Mouse (Mus musculus) G1E (cell line): Measurements from ENCODE around the gene Wnt10b. TPM values are rescaled to one million over a fixed set of nuclear protein-coding genes. Genes with fewer than 3 reads are reported as not detected.
"Not testable (repeated sequence)": the region's sequence is repeated elsewhere in the genome, so short reads cannot be mapped to it uniquely, and the experiment has no call there.

ENCODE experiments used
- ATAC-seq: 2 replicates; pipeline ENCODE4 v1.8.0; 2016; ENCODE audit warnings: mild to moderate bottlenecking; ENCODE audit not compliant: insufficient number of reproducible peaks, poor library complexity, low FRiP score, severe bottlenecking; ENCODE audit errors: extremely low read depth
- DNase-seq: peaks from one replicate; pipeline ENCODE4 v3.0.0; 2012; ENCODE audit warnings: low spot score
- H3K27me3 ChIP-seq: 2 replicates; pipeline ENCODE4 v1.6.1; 2012; ENCODE audit warnings: mild to moderate bottlenecking, low read length, inconsistent platforms; ENCODE audit not compliant: insufficient read depth
- H3K36me3 ChIP-seq: replicated peaks from 2 replicates; pipeline ENCODE3; 2012; ENCODE audit warnings: mild to moderate bottlenecking, inconsistent platforms
- H3K4me1 ChIP-seq: 2 replicates; pipeline ENCODE4 v1.6.1; 2012; ENCODE audit warnings: low read depth, low read length, inconsistent platforms, mixed read lengths; ENCODE audit not compliant: insufficient read depth
- H3K4me3 ChIP-seq: 2 replicates; pipeline ENCODE4 v1.5.1; 2012; ENCODE audit warnings: low read depth, mild to moderate bottlenecking, inconsistent platforms, low read length, moderate library complexity, mixed read lengths
- H3K9me3 ChIP-seq: replicated peaks from 2 replicates; pipeline ENCODE4 v1.6.1; 2012; ENCODE audit warnings: inconsistent platforms
- CTCF ChIP-seq: IDR thresholded peaks from 2 replicates; pipeline ENCODE4 v1.5.1; 2012; ENCODE audit warnings: low read depth, low read length, inconsistent platforms, mixed read lengths
- GATA1 ChIP-seq: IDR thresholded peaks from 2 replicates; pipeline ENCODE4 v1.6.1; 2012; ENCODE audit warnings: borderline replicate concordance, low read length, inconsistent platforms, mixed read lengths
- GATA2 ChIP-seq: IDR thresholded peaks from 2 replicates; pipeline ENCODE4 v1.6.1; 2012; ENCODE audit warnings: low read depth, low read length, inconsistent platforms, borderline replicate concordance
- POLR2AphosphoS5 ChIP-seq: IDR thresholded peaks from 2 replicates; pipeline ENCODE4 v1.6.1; 2012; ENCODE audit warnings: low read depth, low read length, inconsistent platforms; ENCODE audit not compliant: insufficient replicate concordance
- TAL1 ChIP-seq: conservative IDR thresholded peaks from 2 replicates; pipeline ENCODE4 v1.6.1; 2012; ENCODE audit warnings: low read depth, low read length, inconsistent platforms, mixed read lengths
- polyA plus RNA-seq: library from polyadenylated mRNA; stranded (reverse); fragments of >175 nt; gene quantifications from 2 replicates; pipeline ENCODE4 v1.2.3, GENCODE M21; 2012
- total RNA-seq, 2 experiments: library from RNA; stranded (forward) in 1 of 2; stranded (reverse) in 1 of 2; fragments of 200-1000 nt in 1 of 2; fragments of >200 nt in 1 of 2; fragmentation: Nextera tagmentation in 1 of 2; gene quantifications; 2 replicates each; pipeline ENCODE4 v1.2.3; 2014 to 2017

The Wnt10b gene
- total and polyA plus RNA-seq, 3 experiments: 0.05 to 0.27 TPM; not detected in 1

GRCm38 (mm10) chr15:98818171-98818570 is 40.2 kb upstream of the Wnt10b start:
- ATAC-seq (no peak), DNase-seq (no peak)
- peaks cover 8% of the 10 kb centered on the region for H3K4me1 ChIP-seq
- H3K27me3 ChIP-seq: no peaks in the 10 kb centered on the region
- no peak for TF ChIP-seq GATA2
- TF ChIP-seq GATA1: no peak
- no peak for TF ChIP-seq TAL1
- H3K36me3 ChIP-seq: peaks cover 95% of the 10 kb centered on the region
- no peaks in the 10 kb centered on the region for H3K9me3 ChIP-seq
- no peak overlapping the region for H3K4me3 ChIP-seq

GRCm38 (mm10) chr15:98812741-98813424 is 34.9 kb upstream of the Wnt10b start:
- H3K4me1 ChIP-seq: peaks cover 24% of the 10 kb centered on the region
- H3K27me3 ChIP-seq: peaks cover 17% of the 10 kb centered on the region
- TF ChIP-seq CTCF: no peak
- no peak for TF ChIP-seq TAL1
- no peak for TF ChIP-seq GATA2
- TF ChIP-seq GATA1: no peak
- TF ChIP-seq POLR2AphosphoS5: no peak
- H3K36me3 ChIP-seq: peaks cover 83% of the 10 kb centered on the region
- ATAC-seq (no peak), DNase-seq (no peak)
- no peaks in the 10 kb centered on the region for H3K9me3 ChIP-seq
- no peak overlapping the region for H3K4me3 ChIP-seq

DNA sequence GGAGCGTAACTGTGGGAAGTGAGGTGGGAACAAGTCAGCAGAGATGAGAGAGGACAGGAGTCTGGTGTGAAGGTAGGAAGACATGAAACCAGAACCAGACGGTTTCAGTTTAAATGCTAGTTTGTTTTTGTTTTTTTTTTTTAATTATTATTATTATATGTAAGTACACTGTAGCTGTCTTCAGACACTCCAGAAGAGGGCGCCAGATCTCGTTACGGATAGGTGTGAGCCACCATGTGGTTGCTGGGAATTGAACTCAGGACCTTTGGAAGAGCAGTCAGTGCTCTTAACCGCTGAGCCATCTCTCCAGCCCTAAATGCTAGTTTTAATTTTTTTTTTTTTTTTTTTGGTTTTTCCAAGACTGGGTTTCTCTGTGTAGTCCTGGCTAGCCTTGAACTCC is 32.3 kb upstream of the Wnt10b start:
- peaks cover 44% of the 10 kb centered on the region for H3K27me3 ChIP-seq
- H3K36me3 ChIP-seq: peaks cover 59% of the 10 kb centered on the region
- not testable (repeated sequence) for DNase-seq

DNA sequence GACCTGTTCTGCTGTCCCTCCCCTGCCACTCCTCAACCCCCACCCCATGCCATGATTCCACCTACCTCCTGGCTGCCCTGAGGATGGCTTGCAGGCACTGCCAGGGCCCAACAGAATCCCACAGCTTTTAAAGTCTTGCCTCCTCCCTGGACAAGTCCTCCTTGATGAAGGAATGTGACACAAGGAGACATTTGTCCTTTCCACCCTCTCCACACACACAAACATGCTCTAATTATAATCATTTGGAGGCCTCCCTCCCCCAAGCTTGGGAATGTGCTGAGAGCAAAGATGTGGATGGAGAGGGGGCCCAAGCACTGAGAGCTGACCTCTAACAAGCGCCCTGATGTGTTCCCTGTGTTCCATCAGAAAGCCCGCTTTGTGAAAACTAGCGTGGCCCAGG is 31.4 kb upstream of the Wnt10b start, which contains the start of gene Ddn:
TSS of gene Ddn (minus strand) at position 101 of the 400 bp plus-strand sequence.
- H3K4me1 ChIP-seq: peaks cover 52% of the 10 kb centered on the region
- peaks cover 52% of the 10 kb centered on the region for H3K27me3 ChIP-seq

More for the DNA sequence above, 32.3 kb upstream of the Wnt10b start:
- not testable (repeated sequence) for ATAC-seq, H3K4me3 ChIP-seq, H3K9me3 ChIP-seq
- peaks cover 50% of the 10 kb centered on the region for H3K4me1 ChIP-seq

DNA sequence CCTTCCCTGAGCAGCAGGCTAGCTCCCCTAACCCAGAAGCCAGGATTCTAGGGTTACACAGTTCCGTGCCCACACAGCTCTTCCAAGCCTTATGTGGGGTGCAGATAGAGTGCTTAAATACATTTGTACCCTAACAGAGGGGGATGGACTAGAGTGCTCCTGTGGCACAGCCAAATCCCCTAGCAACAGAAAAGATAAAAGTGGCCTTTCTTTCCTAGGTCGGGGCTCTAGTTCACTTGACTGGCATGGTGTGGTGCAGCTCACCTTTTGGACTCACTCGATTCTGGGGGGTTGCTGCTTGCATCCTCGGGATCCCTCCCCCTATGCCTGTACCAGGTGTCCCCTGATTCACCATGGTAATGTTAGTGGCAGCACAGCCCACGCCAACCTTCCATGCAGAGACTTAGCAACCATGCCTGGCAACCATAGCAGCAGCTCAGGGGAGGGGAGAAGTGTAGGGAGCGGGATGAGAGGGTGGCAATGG is 30.7 kb upstream of the Wnt10b start:
- no peak for DNase-seq
- Histone ChIP-seq H3K4me3 (no peak overlapping the region), H3K36me3 (peaks cover 44% of the 10 kb centered on the region), H3K4me1 (peaks cover 58% of the 10 kb centered on the region), H3K9me3 (peaks cover 5% of the 10 kb centered on the region; the same call in 1 of the 2 replicates), H3K27me3 (peaks cover 59% of the 10 kb centered on the region)
- TF ChIP-seq GATA2 (no peak), CTCF (no peak), POLR2AphosphoS5 (no peak), TAL1 (no peak), GATA1 (no peak)
- ATAC-seq: no peak

More for the DNA sequence above, 31.4 kb upstream of the Wnt10b start, which contains the start of gene Ddn:
- no peak for DNase-seq
- peaks cover 51% of the 10 kb centered on the region for H3K36me3 ChIP-seq
- no peak within 1 kb of the TSS; the same call in 1 of the 2 replicates for H3K4me3 ChIP-seq
- no peak for ATAC-seq
- peaks cover 5% of the 10 kb centered on the region; the same call in 1 of the 2 replicates for H3K9me3 ChIP-seq
- TF ChIP-seq CTCF (no peak), TAL1 (no peak), GATA1 (no peak), GATA2 (no peak), POLR2AphosphoS5 (no peak)

- H3K27me3 ChIP-seq: peaks cover 65% of the 10 kb centered on the region
- TF ChIP-seq GATA1 (no peak), GATA2 (no peak), TAL1 (no peak), POLR2AphosphoS5 (no peak), CTCF (no peak)
- no peak for ATAC-seq
- DNase-seq: no peak
- peaks cover 5% of the 10 kb centered on the region; the same call in 1 of the 2 replicates for H3K9me3 ChIP-seq
- H3K4me1 ChIP-seq: peaks cover 54% of the 10 kb centered on the region
- H3K4me3 ChIP-seq: peak overlapping the region; percentile 65; the same call in 1 of the 2 replicates
- peaks cover 37% of the 10 kb centered on the region for H3K36me3 ChIP-seq
Measured at GRCm38 (mm10) chr15:98807895-98808650, 30.1 kb upstream of the Wnt10b start.
